Mouse (Mus musculus): ENCODE results near the gene Gm7697.
"Not testable (repeated sequence)": the region's sequence is repeated elsewhere in the genome, so short reads cannot be mapped to it uniquely, and the experiment has no call there.

Gm7697 gene

DNA sequence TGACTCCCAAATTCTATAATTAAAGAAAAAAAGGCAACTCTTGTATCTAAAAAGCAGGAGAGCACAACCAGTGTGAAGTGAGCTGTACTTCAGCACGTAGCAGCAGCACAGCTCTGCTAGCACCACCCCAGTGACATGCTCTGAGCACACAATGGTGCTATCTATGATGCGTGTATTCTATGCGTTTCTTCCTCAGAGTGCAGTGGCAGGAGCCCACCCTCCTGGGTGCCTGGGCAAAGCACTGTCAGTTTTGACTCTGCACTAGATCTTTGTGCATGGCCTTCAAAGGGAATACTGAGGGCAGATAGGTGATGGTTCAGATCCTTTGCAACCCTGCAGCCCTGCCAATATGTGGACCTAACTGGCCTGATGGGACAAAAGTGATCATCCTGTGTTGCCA lies at the start of gene Gm7697:
Gm7697 (minus strand) TSS at position 101 of the 400 bp plus-strand sequence.
- DNase-seq (ENCODE audit: low spot score): not testable (repeated sequence)

GRCm38 (mm10) chr8:69551249-69551648 lies 28.5 kb upstream of the Gm7697 start:
- not testable (repeated sequence) for DNase-seq (ENCODE audit: low spot score)

DNA sequence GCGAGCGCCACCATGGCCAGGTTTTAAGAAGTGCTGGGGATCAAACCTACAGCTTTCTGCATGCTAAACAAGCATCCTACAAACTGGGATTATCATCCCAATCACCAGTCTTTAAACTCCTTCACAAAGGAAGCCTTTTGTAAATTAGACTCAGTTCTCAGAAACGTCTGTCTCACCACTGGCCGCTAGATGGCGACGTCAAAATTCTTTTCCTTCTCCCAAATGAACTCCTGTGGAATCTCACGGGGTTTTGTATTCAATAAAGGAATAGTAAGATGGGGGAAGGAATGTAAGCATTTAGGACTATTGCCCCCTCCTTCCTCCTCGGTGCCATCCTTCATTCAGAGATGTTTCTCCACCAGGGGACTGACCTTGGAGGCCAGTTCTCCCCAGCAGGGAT lies 26.8 kb upstream of the Gm7697 start:
- DNase-seq (ENCODE audit: low spot score): not testable (repeated sequence)

DNA sequence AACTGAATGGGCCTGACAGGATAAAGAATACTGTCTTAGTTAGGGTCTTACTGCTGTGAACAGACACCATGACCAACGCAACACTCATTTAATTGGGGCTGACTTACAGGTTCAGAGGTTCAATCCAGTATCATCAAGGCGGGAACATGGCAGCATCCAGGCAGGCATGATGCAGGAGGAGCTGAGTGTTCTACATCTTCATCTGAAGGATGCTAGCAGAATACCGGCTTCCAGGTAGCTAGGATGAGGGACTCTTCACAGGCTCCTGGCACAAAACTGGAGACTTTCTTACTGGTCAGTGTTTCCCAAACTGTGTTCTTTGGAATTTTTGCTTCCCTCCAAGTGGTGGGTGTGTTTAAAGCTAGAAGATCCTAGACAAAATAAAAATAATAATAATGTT lies 25.3 kb upstream of the Gm7697 start:
- DNase-seq (ENCODE audit: low spot score): not testable (repeated sequence)

DNA sequence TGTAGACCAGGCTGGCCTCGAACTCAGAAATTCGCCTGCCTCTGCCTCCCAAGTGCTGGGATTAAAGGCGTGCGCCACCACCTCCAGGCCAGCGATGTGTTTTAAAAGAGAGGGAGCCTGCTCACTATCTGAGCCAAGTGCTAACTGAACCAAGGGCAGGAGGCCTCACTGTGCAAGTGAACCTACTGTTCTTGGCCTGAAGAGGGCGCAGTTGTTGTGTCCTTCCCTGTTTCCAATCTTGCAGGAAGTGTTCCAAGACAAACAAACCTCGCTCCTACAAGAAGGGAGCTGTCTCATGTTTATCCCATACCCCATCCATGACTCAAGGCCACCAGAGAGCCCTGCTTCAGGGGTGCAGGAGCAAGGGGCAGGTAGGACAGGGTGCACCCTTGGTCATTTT lies 24.4 kb upstream of the Gm7697 start:
- DNase-seq (ENCODE audit: low spot score): not testable (repeated sequence)

DNA sequence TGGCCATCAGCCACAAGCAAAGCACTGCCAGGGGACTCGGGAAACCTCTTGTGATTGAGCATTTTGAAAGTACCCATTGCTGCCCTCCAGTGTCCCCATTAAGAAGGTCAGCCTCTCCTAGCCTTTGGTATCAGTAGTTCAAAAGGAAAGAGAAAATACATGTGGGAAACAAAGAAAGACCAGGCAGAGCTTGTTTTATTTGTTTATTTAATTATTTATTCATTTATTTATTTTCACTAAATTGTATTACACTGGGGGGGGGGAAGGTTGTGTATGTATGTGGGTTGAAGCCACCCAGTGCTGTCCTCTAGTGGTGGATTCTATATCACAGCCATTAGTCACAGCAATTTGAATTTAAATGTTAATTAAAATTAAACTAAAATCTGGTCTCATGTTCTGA lies 22.2 kb upstream of the Gm7697 start:
- not testable (repeated sequence) for DNase-seq (ENCODE audit: low spot score)

DNA sequence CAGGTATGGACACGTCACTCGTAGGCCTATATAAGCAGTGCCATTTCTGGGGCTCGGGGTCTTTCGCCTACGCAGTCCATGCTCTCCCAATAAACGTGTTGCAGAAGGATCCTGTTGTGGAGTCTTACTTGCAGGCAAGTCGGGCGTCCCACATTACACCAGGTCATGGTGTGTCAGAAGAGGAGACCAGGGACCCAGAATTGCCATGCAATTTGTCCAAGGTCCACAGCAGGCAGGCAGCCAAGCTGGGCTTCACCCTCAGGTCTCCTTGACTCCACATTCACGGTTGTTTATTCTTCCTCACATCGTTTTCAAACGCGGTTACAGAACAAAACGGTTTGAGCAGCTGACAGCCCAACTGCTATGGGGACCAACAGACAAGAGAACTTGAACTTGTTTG lies 21.7 kb upstream of the Gm7697 start:
- not testable (repeated sequence) for DNase-seq (ENCODE audit: low spot score)

GRCm38 (mm10) chr8:69543984-69544383 lies 21.2 kb upstream of the Gm7697 start:
- not testable (repeated sequence) for DNase-seq (ENCODE audit: low spot score)

GRCm38 (mm10) chr8:69540764-69541163 lies 18.0 kb upstream of the Gm7697 start:
- DNase-seq (ENCODE audit: low spot score): not testable (repeated sequence)

- DNase-seq (ENCODE audit: low spot score): not testable (repeated sequence)
Measured at GRCm38 (mm10) chr8:69540331-69540730, 17.6 kb upstream of the Gm7697 start.

DNA sequence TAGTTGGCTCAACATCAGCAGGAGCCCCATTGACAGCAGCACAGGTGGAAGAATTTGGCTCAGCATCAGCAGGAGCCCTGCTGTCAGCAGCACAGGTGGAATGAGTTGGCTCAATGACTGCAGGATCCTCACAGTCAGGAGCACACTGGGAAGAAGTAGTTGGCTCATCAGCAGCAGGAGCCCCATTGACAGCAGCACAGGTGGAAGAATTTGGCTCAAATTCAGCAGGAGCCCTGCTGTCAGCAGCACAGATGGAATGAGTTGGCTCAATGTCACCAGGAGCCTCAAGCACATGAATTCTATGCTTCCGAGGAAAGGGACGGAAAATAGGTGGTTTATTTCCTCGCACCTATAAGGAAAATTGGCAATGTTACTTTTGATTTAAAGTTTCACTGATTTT lies 47.8 kb downstream of the Gm7697 start:
- DNase-seq (ENCODE audit: low spot score): not testable (repeated sequence)

- DNase-seq (ENCODE audit: low spot score): not testable (repeated sequence)
Measured at GRCm38 (mm10) chr8:69453465-69453864, 69.3 kb downstream of the Gm7697 start, which contains the start of gene Gm9495. Gene Gm9495 (minus strand): TSS chr8:69453565.
